Mouse (Mus musculus) hindbrain, postnatal 0 days (tissue): ENCODE results near the gene Fgd6. TPM values are rescaled to one million over a fixed set of nuclear protein-coding genes. Genes with fewer than 3 reads are reported as not detected.

ENCODE experiments used
- ATAC-seq: fragments of 200-750 bp; cut with Nextera tagmentation; 2 replicates; pipeline ENCODE4 v1.8.0; 2017; ENCODE audit warnings: mild to moderate bottlenecking, moderate TSS enrichment, moderate library complexity
- DNase-seq: peaks from one replicate; pipeline ENCODE4 v3.0.0-alpha.2; 2015; ENCODE audit warnings: low spot score
- H3K27ac ChIP-seq: fragments of 300-500 bp; sonication (generic); 2 replicates; pipeline ENCODE4 v1.5.1; 2014; ENCODE audit warnings: mild to moderate bottlenecking
- H3K27me3 ChIP-seq: fragments of 300-500 bp; sonication (generic); 2 replicates; pipeline ENCODE4 v1.6.1; 2014; ENCODE audit warnings: low read length, mixed read lengths; ENCODE audit not compliant: insufficient read depth
- H3K36me3 ChIP-seq: fragments of 300-500 bp; sonication (generic); 2 replicates; pipeline ENCODE4 v1.6.1; 2014; ENCODE audit warnings: low read length, mixed read lengths; ENCODE audit not compliant: insufficient read depth
- H3K4me1 ChIP-seq: fragments of 300-500 bp; sonication (generic); 2 replicates; pipeline ENCODE4 v1.6.1; 2014; ENCODE audit warnings: antibody characterized with exemption, low read length, mixed read lengths; ENCODE audit not compliant: insufficient read depth
- H3K4me2 ChIP-seq: fragments of 300-500 bp; sonication (generic); 2 replicates; pipeline ENCODE4 v1.6.1; 2014; ENCODE audit warnings: low read depth, mild to moderate bottlenecking, low read length, moderate library complexity, mixed read lengths
- H3K4me3 ChIP-seq: fragments of 300-500 bp; sonication (generic); 2 replicates; pipeline ENCODE4 v1.5.1; 2014; ENCODE audit warnings: low read length
- H3K9ac ChIP-seq: fragments of 300-500 bp; sonication (generic); replicated peaks from 2 replicates; pipeline ENCODE4 v1.6.1; 2014; ENCODE audit warnings: mild to moderate bottlenecking, low read length, moderate library complexity, mixed read lengths
- H3K9me3 ChIP-seq: fragments of 300-500 bp; sonication (generic); 2 replicates; pipeline ENCODE4 v1.6.1; 2016; ENCODE audit warnings: low read length, mixed read lengths
- CTCF ChIP-seq: IDR thresholded peaks from 2 replicates; pipeline ENCODE4 v1.5.1; 2016; ENCODE audit warnings: antibody characterized with exemption, control low read depth, low read depth
- WGBS: fragments of 180-500 bp; shearing (Covaris S2); extraction: QIAGEN DNeasy Blood & Tissue Kit; methylation state at CpG from one replicate; pipeline ENCODE4 v1.1.7; 2014; 5-methylcytosine and 5-hydroxymethylcytosine counted together
- polyA plus RNA-seq: library from polyadenylated mRNA; unstranded; fragments of >200 nt; fragmentation: Nextera tagmentation; extraction: Ambion mirVana; gene quantifications from 2 replicates; pipeline ENCODE4 v1.2.1, GENCODE M21; 2015
- total RNA-seq: library from RNA; depleted of rRNA; stranded (reverse); fragments of >200 nt; gene quantifications from 2 replicates; pipeline ENCODE4 v1.2.3, GENCODE M21; 2014

Gene Fgd6
- total and polyA plus RNA-seq, 2 experiments from 2014 or later: 2.0 to 5.2 TPM

GRCm38 (mm10) chr10:94028493-94028892 lies 7.3 kb upstream of the Fgd6 start:
- H3K27ac ChIP-seq: no peak overlapping the region

DNA sequence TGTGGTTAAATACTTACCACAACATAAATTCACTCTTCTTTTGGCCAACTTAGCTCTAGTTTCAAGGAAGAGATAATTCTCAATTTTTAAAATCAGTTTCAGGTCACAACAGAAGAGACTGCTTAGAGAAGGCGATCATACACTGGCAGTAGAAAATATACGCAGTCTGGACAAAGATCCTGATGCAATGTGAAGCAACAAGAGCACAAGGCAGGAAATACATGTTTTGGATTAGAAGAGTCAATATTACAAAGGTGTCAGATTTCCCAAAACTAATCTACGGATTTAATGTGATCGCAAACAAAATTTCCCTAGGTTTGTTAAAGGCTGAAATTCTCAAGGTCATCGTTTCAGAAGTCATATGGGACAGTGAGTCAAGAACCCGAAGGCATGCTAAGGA lies 4.6 kb upstream of the Fgd6 start:
- no peak for DNase-seq
- no peak for TF ChIP-seq CTCF
- H3K4me1 ChIP-seq: peaks cover 15% of the 10 kb centered on the region
- H3K9ac ChIP-seq: no peak overlapping the region
- no peak overlapping the region for H3K4me3 ChIP-seq
- no peak for ATAC-seq
- no peaks in the 10 kb centered on the region for H3K9me3 ChIP-seq
- H3K4me2 ChIP-seq: no peak overlapping the region
- no peak overlapping the region for H3K27ac ChIP-seq
- peaks cover 11% of the 10 kb centered on the region; the same call in 1 of the 2 replicates for H3K36me3 ChIP-seq
- WGBS: 94% methylated on average over 6 of the region's 6 CpGs
- no peaks in the 10 kb centered on the region for H3K27me3 ChIP-seq

More at GRCm38 (mm10) chr10:94028493-94028892, 7.3 kb upstream of the Fgd6 start:
- Histone ChIP-seq H3K9me3 (no peaks in the 10 kb centered on the region), H3K4me1 (peaks cover 7% of the 10 kb centered on the region), H3K4me2 (no peak overlapping the region), H3K27me3 (no peaks in the 10 kb centered on the region), H3K4me3 (no peak overlapping the region), H3K36me3 (peaks cover 14% of the 10 kb centered on the region; the same call in 1 of the 2 replicates), H3K9ac (no peak overlapping the region)
- no peak for DNase-seq
- TF ChIP-seq CTCF: no peak
- WGBS: 86% methylated on average over 6 of the region's 6 CpGs
- no peak for ATAC-seq

GRCm38 (mm10) chr10:94034876-94035657 lies 734 bp upstream of the Fgd6 start:
- no peak for TF ChIP-seq CTCF
- Histone ChIP-seq H3K36me3 (0 out of 2 replicates have a peak, but pooled peaks cover 1% of the 10 kb centered on the region), H3K27me3 (no peaks in the 10 kb centered on the region), H3K9ac (peak overlapping the region; percentile 74), H3K4me3 (peak overlapping the region; percentile 67), H3K27ac (peak overlapping the region; percentile 82), H3K9me3 (no peaks in the 10 kb centered on the region), H3K4me2 (peak overlapping the region; percentile 64), H3K4me1 (peaks cover 15% of the 10 kb centered on the region)
- DNase-seq (peak; percentile 68), ATAC-seq (peak; percentile 70)
- WGBS: under 1% methylated on average over 30 of the region's 30 CpGs

DNA sequence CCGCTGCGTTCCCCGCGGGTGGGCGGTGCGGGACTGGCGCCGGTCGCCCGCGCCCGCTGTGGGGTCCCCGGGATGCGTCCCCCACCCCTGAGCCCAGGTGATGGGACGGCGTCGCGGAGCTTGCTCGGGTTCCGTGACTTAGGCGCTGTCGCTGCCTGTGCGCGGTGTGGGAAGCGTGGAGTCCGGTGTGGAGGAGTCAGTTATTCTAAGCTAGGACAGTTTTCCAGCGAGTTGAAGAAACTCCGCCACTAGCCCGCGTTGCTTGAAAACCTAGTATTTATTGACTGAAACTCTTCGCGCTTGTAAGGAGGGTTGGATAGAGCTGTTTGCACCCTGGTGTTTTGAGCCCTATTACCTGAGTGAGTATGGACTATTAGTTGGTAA lies 566 bp downstream of the Fgd6 start:
- H3K4me1 ChIP-seq: peaks cover 15% of the 10 kb centered on the region
- peak overlapping the region; percentile 67 for H3K4me3 ChIP-seq
- H3K27ac ChIP-seq: peak overlapping the region; percentile 74; the same call in 1 of the 2 replicates
- WGBS: under 1% methylated on average over 19 of the region's 32 CpGs
- ATAC-seq (peak; percentile 16), DNase-seq (peak; percentile 58)
- no peak for TF ChIP-seq CTCF
- peak overlapping the region; percentile 72 for H3K4me2 ChIP-seq
- no peaks in the 10 kb centered on the region for H3K36me3 ChIP-seq
- H3K9ac ChIP-seq: peak overlapping the region; percentile 72
- no peaks in the 10 kb centered on the region for H3K27me3 ChIP-seq
- no peaks in the 10 kb centered on the region for H3K9me3 ChIP-seq

- TF ChIP-seq CTCF: no peak
- Histone ChIP-seq H3K4me1 (peaks cover 15% of the 10 kb centered on the region), H3K27me3 (no peaks in the 10 kb centered on the region), H3K27ac (no peak overlapping the region), H3K9me3 (no peaks in the 10 kb centered on the region), H3K9ac (no peak overlapping the region), H3K36me3 (no peaks in the 10 kb centered on the region), H3K4me2 (peak overlapping the region; percentile 72), H3K4me3 (peak overlapping the region; percentile 67)
- 35% methylated on average over 9 of the region's 9 CpGs for WGBS
- ATAC-seq (no peak), DNase-seq (no peak)
These were observed 1.4 kb downstream of the Fgd6 start for GRCm38 (mm10) chr10:94037196-94037595.

- H3K36me3 ChIP-seq: no peaks in the 10 kb centered on the region
- DNase-seq (no peak), ATAC-seq (no peak)
- H3K4me1 ChIP-seq: peaks cover 15% of the 10 kb centered on the region
- peak overlapping the region; percentile 72 for H3K4me2 ChIP-seq
- H3K9me3 ChIP-seq: no peaks in the 10 kb centered on the region
- no peaks in the 10 kb centered on the region for H3K27me3 ChIP-seq
- TF ChIP-seq CTCF: no peak
- H3K27ac ChIP-seq: no peak overlapping the region
- H3K9ac ChIP-seq: no peak overlapping the region
- H3K4me3 ChIP-seq: peak overlapping the region; percentile 67; the same call in 1 of the 2 replicates
- WGBS: 73% methylated on average over 4 of the region's 4 CpGs
These were observed 1.8 kb downstream of the Fgd6 start for GRCm38 (mm10) chr10:94037596-94037995.
